Mouse (Mus musculus) frontal cortex, adult 2 months (tissue): ENCODE measurements around the gene Rpf1. TPM values are rescaled to one million over a fixed set of nuclear protein-coding genes. Genes with fewer than 3 reads are reported as not detected.

ENCODE experiments used
- DNase-seq, 2 experiments: peaks; one replicate each; pipeline ENCODE4 v3.0.0; 2022; ENCODE audit warnings: low spot score in 1 of 2; ENCODE audit errors: extremely low spot score in 1 of 2
- polyA plus RNA-seq: library from polyadenylated mRNA; depleted of rRNA; stranded (reverse); fragments of >200 nt; gene quantifications from 2 replicates; pipeline ENCODE4 v1.2.3, GENCODE M21; 2012; rRNA removed

Rpf1 gene
- polyA plus RNA-seq: 18.9 and 19.7 TPM in 2 replicates

GRCm38 (mm10) chr3:146520798-146521651, at the start of gene Rpf1:
Rpf1 (minus strand) TSS chr3:146521429.
- peak; percentile 91 to 96 for DNase-seq

DNA sequence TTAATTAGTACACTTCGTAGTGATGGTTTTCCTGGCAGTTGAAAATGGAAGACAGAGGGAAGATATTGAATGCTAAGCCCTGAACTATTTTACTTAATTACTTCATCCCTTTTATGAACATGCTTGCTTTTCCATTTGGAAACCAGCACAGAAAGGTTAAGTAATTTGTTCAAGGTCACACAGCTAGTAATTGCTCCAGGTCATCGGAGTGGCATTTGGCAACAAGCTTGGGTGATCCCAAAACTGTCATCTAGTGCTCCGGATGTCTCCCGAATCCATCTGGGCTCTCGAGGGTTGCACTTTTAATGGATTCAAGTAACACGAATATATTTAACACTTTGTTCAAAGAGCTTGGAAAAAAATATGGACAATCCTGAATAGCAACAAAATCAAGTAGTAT, 49.7 kb upstream of the Rpf1 start:
- DNase-seq: no peak

DNA sequence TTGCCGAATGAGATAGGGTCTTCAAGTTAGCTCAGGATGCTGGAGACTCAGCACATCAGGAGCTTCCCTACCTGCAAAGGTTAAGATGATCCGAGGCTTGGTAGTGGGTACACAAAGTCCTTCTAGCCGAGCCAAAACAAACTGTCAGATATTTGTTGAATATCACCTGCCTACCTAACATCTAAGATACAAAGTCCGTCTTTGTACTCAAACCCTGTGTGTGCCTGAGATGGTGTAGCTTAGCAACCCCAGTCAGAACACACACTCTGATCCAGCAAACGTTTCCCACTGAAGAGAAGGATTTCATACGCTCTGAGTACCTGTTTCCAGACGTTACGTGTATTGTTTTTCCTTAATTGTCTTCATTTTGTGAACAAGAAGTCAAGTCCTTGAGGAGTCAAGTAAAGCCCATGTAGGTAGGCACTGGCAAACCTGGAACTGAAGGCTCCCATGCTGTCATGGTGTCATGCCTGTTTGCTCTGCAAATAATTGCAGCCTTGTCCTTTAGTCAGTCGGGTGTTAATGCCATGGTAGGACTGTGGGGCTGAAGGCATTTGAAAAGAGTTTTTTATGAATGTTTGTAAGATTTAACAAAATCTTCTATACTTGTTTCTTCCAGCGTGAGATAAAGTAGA, 49.0 kb upstream of the Rpf1 start, which contains the start of gene Uox:
TSS of gene Uox (plus strand) at position 279 of the 635 bp plus-strand sequence.
- no peak for DNase-seq

DNA sequence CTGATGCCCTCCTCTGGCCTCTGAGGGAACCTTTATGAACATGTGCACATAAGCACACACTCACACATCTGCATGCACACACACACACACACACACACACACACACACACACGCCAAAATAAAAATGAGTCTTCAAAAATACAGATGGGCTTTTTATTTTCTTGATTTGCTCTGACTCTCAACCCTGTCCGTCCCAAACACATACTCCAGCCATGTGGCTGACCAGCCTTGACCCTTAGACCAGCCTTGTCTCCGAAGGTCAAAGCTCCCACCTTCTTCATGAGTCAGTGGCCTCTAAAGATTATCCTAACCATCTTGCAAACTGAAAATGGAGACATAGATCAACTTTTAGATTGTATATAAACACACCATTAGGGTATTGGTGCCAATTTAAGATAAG, 48.4 kb upstream of the Rpf1 start:
- no peak for DNase-seq

DNA sequence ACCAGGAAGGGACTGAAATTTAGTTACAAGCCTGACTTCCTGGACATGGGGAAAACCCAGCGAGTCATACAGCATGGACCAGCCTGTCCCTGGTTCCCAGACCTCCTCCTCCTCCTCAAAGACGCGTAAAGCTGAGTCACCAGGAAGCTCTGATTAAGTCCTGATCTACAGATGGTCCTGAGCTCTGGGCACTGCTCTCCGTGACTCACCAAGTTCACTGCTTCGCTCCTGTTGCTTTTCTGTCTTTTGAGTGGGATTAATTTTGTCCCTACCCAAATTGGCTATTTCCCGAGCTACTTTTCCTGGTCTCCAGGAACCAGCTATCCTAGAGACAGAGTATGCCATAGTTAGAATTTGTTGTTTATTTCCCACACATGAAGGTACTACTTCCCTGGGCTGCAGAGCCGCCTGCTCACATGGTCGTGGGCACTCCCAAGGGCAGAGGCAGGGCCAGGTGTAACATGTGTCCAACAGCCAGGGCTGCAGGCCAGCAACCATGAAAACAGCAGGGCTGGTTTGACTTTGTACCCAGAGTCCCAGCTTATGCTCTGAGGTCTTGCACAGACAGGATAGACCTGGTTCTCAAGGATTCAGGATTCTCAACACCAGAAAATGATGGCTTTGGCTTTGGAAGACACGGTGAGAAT, 46.8 kb upstream of the Rpf1 start:
- DNase-seq: peak; percentile 11 to 54

- no peak for DNase-seq
These were observed 46.1 kb upstream of the Rpf1 start for GRCm38 (mm10) chr3:146567366-146567765.

- no peak for DNase-seq
These were observed 43.8 kb upstream of the Rpf1 start for GRCm38 (mm10) chr3:146565065-146565411.

DNA sequence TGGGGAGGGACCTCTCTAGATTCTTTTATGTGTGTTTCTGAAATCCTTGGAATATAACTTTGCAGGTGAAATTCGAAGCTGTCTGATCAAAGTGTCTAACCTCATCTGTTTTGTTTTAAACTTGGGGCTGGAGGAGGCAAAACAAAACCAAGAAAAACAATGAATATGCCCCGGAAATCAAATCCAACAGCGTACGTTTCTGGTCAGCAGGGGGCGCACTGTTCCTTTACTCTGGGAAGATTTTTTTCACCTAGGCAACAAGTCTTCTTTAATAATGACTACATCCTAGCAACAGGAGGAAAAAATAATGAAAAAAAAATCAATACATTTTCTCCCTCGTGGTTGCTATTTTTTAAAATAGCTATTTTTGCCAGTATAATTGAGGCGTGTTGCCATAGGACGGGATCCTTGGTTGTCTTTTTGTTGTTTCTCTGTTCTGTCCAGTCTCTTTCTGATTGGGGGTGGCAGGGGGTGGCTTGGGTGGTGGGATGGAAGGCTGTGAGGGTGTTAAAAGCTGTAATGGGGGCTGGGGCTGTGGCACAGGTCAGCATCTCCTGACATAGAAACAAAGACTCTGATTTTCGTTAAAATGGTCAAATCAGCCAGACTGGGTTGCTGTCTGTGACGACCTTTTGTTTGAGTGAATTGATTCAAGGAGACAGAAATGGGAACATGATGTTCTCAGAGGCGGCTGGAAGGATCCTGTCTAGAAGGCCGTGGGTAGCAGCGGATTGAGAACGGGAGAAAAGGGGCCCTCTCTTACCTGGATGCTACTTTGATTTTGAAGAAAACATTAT, 43.2 kb upstream of the Rpf1 start:
- DNase-seq: peak; percentile 54 to 93

DNA sequence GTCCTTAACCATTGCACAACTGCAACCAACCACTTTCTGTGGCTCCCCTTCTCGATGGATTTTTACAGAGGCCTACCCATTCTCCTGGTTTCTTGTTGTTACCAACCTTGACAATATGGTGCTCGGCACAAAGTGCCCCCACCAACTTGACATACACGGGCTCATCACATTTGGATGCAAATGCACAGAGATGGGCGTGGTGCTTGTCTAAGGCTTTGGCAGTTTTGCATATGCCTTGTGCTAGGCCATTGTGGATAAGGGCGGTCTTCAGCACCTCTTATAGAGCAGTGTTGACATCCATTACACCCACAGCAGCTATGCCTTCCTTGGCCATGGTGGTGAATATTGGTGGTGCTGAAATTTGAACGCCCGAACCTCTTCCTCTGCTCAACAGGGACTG, 41.7 kb upstream of the Rpf1 start:
- no peak for DNase-seq

DNA sequence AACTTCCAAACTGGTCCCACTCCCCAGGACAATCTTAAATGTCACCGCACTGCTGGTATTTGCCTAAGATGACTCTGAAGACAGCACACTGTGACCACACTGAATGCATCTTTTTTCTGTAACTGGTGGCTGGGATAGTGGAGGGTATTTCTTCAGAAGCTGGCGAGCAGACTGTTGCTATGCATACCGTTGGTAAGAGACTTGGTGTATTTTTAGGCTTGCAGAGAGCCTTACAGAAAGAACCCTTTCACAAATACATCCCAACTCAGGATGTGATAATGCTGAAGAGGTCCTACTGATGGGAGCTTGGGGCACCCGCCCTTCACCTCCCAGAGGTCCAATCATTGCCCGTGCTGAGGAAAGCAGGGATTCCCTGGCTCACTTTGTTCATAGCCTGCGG, 36.3 kb upstream of the Rpf1 start:
- peak in 1 of 2 experiments; percentile 20 for DNase-seq

GRCm38 (mm10) chr3:146556567-146556966, 35.3 kb upstream of the Rpf1 start:
- DNase-seq: no peak

DNA sequence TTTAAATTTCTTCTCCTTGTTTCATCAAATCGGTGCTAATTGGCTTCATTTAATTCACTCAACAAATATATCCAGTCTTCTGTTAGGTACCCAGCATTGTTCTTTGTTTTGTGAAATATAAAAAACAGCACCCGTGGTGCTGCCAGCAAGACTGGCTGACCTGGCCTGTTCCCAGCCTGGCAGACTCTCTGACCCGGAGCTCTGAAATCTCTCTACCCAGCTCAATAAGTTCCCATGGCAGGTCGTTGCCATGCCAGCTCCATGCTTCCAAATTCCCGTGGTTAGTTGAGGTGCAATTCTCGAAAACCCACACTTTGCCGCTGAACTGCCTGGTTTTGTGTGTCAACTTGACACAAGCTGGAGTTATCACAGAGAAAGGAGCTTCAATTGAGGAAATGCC, 33.6 kb upstream of the Rpf1 start:
- no peak for DNase-seq

GRCm38 (mm10) chr3:146543632-146544031, 22.4 kb upstream of the Rpf1 start:
- no peak for DNase-seq

- DNase-seq: no peak
These were observed 19.5 kb upstream of the Rpf1 start for GRCm38 (mm10) chr3:146540521-146541273.

DNA sequence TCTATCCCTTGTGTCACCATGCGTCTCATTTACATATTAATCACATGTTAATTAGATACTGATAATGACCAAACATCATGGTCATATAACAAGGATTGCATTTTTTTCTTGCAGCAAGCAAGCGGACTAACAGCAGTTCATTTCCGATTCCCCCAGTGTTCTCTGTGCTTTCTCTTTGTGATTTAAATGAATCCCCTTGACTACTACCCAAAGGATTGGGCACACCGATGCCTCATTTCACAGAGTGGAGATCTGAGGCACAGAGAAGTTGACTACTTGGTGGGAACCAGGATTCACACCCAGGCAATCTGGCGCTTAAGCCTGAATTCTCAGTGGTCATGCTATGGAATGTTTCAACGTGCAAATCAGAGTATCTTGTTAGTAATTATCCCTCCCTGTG, 13.8 kb upstream of the Rpf1 start:
- DNase-seq: no peak

- no peak for DNase-seq
These were observed 7.1 kb upstream of the Rpf1 start for GRCm38 (mm10) chr3:146528335-146528734.

DNA sequence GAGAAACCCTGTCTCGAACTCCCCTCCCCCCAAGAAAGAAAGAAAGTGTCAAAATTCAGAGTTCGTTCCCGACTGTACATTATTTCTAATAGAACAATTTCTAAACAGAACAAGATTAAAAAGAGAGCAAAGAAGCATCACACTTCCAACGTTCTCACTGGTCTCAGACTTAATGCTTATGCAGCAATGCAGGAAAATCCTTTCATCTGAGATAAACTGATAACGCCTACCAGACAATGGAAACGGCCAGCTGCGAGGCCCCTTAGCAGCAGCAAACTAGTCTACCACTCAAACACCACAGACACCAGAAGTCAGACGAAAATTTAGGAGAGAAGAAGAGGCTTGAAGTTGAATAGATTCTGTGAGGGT, 407 bp upstream of the Rpf1 start:
- no peak for DNase-seq

GRCm38 (mm10) chr3:146520226-146520797, 917 bp downstream of the Rpf1 start:
- DNase-seq: no peak

GRCm38 (mm10) chr3:146506711-146507110, 14.5 kb downstream of the Rpf1 start:
- DNase-seq: no peak

GRCm38 (mm10) chr3:146501601-146502123, 19.6 kb downstream of the Rpf1 start:
- DNase-seq: no peak
